Mouse (Mus musculus): ENCODE measurements around the gene Pcsk4.
A peak's percentile ranks its signal among the peaks of the same experiment; 100 is the strongest.

Gene Pcsk4

DNA sequence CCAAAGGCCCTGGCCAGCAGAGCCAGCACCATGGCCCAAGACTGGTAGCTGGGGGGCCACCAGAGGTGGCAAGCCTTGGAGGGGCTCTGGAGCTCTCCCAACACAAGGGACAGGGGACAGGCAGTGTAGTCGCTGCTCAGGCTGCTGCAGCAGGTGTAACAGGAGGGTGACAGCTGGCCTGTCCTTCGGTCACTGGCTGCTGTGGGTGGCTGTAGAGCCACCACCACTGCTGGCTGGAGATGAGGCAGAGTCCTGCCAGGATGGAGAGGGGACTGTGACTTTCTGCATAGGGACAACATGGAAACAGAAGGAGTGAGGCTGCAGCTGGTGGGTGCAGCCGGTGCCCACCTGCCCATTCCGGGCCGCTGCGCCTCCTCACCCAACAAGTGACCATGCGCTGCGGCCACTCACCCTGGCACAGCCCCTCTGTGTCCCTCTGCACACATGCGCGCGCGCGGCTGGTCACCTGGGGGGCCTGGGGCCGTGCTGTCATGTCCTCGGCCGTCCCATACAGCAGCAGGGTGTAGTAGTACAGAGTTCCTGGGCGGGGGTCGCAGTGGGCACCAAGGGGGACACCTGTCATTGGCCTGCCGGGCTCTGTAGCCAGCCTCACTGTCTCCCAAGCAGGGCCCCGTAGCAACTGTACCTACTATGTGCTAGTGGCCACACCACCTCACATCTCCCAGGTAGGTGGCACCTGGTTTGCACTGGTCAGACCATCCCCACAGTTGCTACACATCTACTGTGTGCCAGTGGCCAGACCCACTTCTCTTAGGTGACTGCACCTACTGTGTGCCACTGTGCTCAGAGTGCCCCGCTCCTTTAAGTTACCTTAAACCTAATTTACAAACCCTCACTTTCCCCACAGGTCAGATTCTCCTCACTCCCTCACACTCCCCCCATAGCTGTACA is 7.4 kb downstream of the Pcsk4 start:
- DNase-seq: no peak

DNA sequence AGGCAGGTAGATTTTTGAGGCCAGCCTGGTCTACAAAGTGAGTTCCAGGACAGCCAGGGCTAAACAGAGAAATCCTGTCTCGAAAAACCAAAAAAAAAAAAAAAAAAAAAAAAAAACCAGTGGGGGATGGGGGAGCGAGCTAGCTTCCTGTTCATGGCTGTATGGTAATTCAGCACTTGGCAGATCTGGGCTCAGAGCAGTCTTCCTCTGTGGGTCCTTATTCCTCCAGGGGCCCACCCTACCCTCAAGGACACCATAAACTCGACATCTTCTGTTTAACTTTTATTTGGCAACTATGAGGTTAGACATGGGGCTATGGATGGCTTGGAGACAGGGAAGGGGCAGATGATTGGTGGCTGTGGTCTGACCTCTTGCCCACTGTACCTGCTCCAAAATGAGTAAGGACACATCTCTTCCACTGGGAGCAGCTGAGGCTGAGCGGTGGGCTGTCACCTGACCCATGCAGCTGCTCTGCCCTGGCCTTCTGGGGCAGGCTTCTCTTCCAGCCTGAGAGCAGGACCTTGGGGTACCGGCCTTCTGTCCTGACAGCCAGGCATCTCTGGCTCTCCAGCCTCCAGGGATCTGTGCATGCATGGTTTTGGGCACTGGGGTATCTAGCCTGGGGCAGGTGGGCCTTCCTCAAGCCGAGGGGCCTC is 8.2 kb downstream of the Pcsk4 start:
- no peak for DNase-seq

DNA sequence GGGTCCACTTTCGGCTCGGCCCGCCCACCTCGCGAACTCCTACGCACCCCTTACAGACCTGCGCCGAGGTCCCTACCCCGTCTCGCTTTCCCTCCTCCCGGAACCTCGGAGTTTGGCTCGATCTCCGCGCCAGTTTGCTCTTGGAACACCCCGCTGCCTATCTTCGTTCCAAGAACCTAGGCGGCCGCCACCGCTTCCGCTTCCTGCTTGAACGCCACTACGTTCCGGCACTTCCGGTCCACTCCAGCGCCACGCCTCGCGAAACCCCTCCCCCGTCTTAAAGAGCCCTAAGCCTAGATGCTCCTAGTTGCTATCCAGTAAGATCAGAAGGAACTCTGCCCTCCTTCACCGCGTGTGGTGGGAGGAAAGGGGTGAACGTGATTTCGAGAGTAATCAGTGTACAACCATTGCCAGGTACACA is 8.9 kb downstream of the Pcsk4 start, which contains the start of gene 2310011J03Rik:
2310011J03Rik (minus strand) TSS at position 198 of the 421 bp plus-strand sequence.
- peak; percentile 93 for DNase-seq

- DNase-seq: no peak
Observed at GRCm38 (mm10) chr10:80317011-80317410, 12.3 kb downstream of the Pcsk4 start.

- no peak for DNase-seq
Observed at GRCm38 (mm10) chr10:80316359-80316781, 12.9 kb downstream of the Pcsk4 start.

DNA sequence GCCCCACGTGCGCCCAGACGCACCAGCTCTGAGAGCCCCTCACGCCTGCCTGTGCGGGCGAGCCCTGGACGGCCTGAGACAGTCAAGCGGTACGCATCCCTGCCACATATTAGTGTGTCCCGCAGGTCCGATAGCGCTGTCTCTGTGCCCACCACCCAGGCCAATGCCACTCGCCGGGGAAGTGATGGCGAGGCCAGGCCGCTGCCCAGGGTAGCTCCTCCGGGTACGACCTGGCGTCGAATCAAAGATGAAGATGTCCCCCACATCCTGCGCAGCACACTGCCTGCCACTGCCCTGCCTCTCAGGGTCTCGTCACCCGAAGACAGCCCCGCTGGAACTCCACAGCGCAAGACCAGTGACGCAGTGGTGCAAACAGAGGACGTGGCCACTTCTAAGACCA is 14.0 kb downstream of the Pcsk4 start:
- DNase-seq: no peak

DNA sequence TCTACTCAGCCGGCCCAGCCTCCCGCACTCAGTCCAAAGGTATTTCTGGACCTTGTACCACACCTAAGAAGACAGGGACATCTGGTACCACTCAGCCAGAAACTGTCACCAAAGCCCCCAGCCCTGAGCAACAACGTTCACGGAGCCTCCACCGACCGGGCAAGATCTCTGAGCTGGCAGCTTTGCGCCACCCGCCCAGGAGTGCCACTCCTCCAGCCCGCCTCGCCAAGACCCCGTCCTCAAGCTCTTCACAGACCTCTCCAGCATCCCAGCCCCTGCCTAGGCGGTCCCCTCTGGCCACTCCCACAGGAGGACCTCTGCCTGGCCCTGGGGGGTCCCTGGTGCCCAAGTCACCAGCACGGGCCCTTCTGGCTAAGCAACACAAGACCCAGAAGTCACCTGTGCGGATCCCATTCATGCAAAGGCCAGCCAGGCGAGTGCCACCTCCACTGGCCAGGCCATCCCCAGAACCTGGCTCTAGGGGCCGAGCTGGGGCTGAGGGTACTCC is 14.8 kb downstream of the Pcsk4 start:
- no peak for DNase-seq

- DNase-seq: no peak
Observed at GRCm38 (mm10) chr10:80313627-80314201, 15.6 kb downstream of the Pcsk4 start.

- no peak for DNase-seq
Observed at GRCm38 (mm10) chr10:80312586-80313504, 16.5 kb downstream of the Pcsk4 start.

GRCm38 (mm10) chr10:80311560-80311959 is 17.7 kb downstream of the Pcsk4 start:
- no peak for DNase-seq

DNA sequence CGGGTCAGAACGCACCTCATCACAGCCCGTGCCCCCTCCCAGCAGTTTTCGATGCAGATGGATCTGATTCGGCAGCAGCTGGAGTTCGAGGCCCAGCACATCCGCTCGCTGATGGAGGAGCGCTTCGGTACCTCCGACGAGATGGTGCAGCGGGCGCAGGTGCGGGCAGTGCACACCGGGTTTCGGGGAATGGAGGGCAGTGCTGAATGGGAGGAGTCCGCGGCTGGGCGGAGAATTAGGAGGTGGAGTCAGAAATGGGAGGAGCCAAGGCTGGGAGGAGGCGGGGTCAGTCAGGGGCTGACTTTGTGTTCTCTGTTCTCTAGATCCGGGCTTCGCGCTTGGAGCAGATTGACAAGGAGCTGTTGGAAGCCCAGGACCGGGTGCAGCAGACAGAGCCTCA is 24.4 kb downstream of the Pcsk4 start:
- DNase-seq: no peak

DNA sequence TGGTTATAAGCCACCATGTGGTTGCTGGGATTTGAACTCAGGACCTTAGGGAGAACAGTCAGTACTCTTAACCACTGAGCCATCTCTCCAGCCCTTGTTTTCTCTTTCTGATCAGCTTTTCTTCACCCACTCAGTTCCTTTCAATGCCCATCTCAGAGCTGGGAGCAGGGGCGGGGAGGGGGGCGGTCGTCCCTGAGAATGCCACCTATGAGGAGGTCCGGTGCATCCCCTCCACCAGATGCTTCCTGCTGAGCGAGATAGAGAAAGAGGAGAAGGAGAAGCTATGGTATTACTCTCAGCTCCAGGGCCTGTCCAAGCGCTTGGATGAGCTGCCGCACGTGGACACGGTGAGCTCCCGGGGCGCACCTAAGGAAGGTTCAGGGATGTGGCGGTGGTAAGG is 24.8 kb downstream of the Pcsk4 start:
- DNase-seq: no peak

GRCm38 (mm10) chr10:80302471-80302881 is 26.8 kb downstream of the Pcsk4 start:
- DNase-seq: peak; percentile 81

- no peak for DNase-seq
Observed at GRCm38 (mm10) chr10:80302082-80302355, 27.3 kb downstream of the Pcsk4 start.

DNA sequence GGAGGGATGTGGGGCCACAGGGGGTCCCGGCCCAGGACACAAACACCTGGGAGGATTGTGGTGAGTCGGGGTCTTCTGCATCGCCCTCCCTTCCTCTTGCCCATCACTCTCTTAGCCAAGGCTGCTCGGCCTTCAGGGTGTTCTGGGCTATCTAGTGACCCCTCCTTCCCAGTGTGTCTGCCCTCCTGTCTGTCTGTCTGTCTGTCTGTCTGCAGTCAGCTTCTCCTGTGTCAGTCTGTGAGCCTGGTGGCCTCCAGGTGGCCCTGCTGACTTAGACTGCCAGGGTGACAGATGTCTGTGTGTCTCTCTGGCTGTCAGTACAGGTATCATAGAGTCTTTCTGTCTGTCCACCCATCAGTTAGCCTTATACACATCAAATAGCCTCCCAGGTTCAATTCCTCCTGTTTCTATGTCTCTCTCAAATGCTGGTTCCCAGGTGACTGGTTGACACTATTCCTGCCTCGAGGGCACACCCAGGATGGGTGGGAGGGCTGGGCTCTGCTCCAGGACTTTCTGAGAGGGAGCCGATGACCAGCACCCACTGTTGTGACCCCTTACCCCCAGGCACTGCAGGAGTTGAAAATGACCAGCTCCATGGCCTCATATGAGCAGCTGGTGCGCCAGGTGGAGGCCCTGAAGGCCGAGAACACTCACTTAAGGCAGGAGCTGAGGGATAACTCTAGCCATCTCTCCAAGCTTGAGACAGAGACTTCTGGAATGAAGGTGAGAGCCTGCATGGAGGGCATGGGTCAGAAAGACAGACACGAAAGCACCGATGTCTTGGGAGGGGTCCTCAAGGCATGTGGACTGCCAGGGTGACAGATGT is 27.8 kb downstream of the Pcsk4 start:
- no peak for DNase-seq

DNA sequence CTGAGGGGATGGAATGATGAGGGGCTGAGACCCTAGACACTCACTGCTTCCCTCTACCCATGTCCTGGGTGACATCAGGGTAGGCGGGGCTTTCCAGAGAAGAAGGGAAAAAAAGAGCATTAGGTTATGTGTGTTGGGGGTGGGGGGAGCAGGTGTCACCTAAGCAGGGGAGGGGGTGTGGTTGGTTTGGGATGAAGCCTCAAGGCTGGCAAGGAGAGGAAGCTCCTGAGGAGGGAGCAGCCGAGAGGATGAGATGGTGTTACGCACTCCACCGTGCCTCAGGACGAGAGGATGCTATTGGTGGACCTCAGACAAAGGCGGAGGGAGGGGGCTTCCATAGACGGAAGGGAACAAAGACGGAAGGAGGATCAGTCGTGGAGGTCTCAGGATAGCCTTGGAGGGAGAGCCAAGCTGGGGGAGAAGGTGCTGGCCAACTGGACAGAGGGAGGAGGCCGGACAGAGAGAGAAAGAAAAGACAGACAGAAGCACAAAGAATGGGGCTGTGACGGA is 28.6 kb downstream of the Pcsk4 start:
- DNase-seq: no peak

DNA sequence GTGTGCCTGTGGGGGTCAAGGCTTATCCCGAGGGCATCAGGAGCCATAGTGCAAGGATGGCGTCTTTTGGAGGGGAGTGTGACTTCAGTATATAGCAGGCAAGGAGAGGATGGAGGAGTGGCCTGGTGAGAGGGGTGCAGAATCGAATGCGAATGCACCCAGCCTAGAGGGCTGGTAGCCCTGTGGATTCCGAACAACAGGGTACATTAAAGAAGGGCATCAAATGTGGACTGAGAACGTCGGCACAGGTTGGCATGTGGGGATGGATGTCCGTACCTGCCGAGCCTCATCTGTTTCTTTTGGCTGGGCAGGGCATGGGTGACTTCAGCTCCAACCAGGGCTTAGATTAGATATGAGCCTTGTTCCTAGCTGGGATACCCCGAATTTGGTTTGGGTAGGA is 29.5 kb downstream of the Pcsk4 start:
- no peak for DNase-seq

- no peak for DNase-seq
Observed at GRCm38 (mm10) chr10:80299301-80299700, 30.0 kb downstream of the Pcsk4 start.

DNA sequence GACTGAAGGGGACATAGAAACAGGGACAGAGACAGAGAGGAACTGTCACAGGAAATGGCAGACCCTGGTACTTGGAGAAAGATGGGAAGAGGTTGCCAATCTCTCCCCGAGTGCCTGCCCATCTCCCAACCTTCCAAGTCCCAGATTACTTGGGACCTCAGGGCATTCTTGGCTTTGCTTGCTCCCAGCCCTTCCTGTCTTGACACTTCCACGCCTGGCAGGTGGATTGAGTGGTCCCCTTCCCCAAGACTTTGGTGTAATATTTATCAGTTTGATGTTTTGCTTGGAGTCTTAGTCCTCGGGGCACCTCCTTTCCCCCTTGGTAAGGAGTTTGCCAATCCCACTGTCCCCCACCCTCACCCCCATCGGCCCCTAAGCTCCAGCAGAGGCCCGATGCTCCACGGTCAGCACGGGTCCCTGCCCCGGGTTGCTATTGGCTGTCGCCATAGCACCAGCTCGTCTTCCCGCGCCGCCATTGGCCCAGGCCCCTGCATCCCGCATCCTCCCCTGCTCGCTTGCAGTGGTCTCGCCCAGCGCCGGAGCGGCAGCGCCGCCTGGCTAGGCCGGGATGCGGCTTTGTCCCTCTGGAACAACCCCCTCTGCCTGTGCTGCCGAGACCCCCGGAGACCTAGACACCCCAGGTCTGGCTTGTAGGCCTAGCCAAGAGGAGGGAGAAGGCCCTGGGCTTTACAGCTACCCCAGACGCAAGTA is 30.6 kb downstream of the Pcsk4 start:
- peak; percentile 92 for DNase-seq

DNA sequence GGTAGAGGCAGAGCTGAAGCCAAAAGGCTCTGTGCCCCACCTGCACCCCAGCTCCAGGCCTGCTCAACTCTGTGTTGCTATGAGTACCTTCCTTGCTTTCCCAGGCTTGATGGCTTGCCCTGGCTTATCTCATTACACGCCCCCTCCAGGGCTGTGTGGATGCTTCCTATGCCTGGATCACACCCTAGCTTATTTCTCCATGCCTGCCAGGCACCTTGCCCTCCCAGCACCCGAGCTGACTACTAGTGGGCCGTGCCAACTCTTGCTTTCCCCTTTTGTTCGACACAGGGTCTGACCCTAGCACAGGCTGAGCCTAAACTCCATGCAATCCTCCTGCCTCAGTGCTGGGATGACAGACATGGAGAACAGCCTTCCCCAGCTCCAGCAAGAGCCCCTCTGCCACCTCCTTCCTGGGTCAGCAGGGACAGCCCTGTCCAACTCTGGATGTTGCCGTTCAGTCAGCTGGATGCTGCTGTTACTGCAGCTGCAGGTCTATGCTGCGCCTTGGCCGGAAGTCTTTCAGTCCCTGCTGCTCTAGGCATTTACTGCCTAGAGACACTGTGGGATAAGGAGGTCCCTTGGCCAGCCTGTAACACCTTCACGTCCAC is 31.7 kb downstream of the Pcsk4 start:
- no peak for DNase-seq
